Mouse (Mus musculus) G1E-ER4 (cell line): ENCODE results near the gene Hpse2. TPM values are rescaled to one million over a fixed set of nuclear protein-coding genes. Genes with fewer than 3 reads are reported as not detected.

Experiments used
- GATA1 ChIP-seq: IDR thresholded peaks from one replicate; pipeline ENCODE4 v1.8.0; 2012; ENCODE audit warnings: low read length, inconsistent platforms
- polyA plus RNA-seq: library from polyadenylated mRNA; stranded (reverse); fragments of >175 nt; gene quantifications from 2 replicates; pipeline ENCODE4 v1.2.3, GENCODE M21; 2012

Hpse2 gene
- not detected in 2 replicates for polyA plus RNA-seq

GRCm38 (mm10) chr19:43388017-43388904, at the start of gene Hpse2:
Hpse2 (minus strand) TSS chr19:43388355.
- TF ChIP-seq GATA1: no peak

- TF ChIP-seq GATA1: no peak
Observed at GRCm38 (mm10) chr19:43427446-43428224, 39.5 kb upstream of the Hpse2 start.

- TF ChIP-seq GATA1: no peak
Observed at GRCm38 (mm10) chr19:43424082-43424481, 35.9 kb upstream of the Hpse2 start.

- TF ChIP-seq GATA1: no peak
Observed at GRCm38 (mm10) chr19:43420506-43420905, 32.4 kb upstream of the Hpse2 start.

- no peak for TF ChIP-seq GATA1
Observed at GRCm38 (mm10) chr19:43415565-43415964, 27.4 kb upstream of the Hpse2 start.

GRCm38 (mm10) chr19:43407181-43407580, 19.0 kb upstream of the Hpse2 start:
- no peak for TF ChIP-seq GATA1

- no peak for TF ChIP-seq GATA1
Observed at GRCm38 (mm10) chr19:43396327-43396726, 8.2 kb upstream of the Hpse2 start.

GRCm38 (mm10) chr19:43387071-43387770, 934 bp downstream of the Hpse2 start:
- TF ChIP-seq GATA1: no peak

- no peak for TF ChIP-seq GATA1
Observed at GRCm38 (mm10) chr19:43386041-43386952, 1.9 kb downstream of the Hpse2 start.

GRCm38 (mm10) chr19:43385451-43385850, 2.7 kb downstream of the Hpse2 start:
- no peak for TF ChIP-seq GATA1

GRCm38 (mm10) chr19:43384978-43385431, 3.1 kb downstream of the Hpse2 start:
- TF ChIP-seq GATA1: no peak

- TF ChIP-seq GATA1: no peak
Observed at GRCm38 (mm10) chr19:43384346-43384977, 3.7 kb downstream of the Hpse2 start.

GRCm38 (mm10) chr19:43358830-43359229, 29.3 kb downstream of the Hpse2 start:
- no peak for TF ChIP-seq GATA1

- no peak for TF ChIP-seq GATA1
Observed at GRCm38 (mm10) chr19:43311125-43311524, 77.0 kb downstream of the Hpse2 start.
